Mouse (Mus musculus): ENCODE data around the gene Ap2a2.

DNA sequence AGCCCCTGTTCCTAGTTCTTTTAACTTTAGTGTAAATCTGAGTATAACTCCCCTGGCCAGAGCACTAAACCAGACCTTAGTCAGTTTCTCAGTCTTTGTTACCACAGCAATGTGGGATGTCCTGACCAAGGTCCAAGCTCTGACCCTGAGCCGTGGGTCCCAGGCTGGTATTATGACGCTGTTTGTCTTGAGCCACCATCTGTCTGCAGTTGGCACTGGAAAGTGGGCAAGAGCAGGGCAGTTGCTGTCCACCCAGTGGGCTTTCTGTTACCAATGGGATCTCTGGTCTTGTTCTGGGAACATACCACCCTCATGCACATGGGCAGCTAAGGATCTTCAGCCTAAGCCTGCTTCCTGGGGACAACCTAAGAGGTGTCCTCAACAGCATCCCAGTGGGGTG, 19.4 kb upstream of the Ap2a2 start:
- TF ChIP-seq POLR2A (IDR thresholded peaks at IDR 0.05; ENCODE audit: insufficient read depth, low read depth, low read length) = no peak
- no peak for TF ChIP-seq CTCF (IDR thresholded peaks at IDR 0.05; ENCODE audit: insufficient read depth, low read depth, low read length)

Measured in olfactory bulb, adult 2 months (tissue).